Mouse (Mus musculus): Measurements from ENCODE around the gene Helq. TPM values are rescaled to one million over a fixed set of nuclear protein-coding genes. Genes with fewer than 3 reads are reported as not detected.

Helq gene
- polyA plus RNA-seq, 1 experiment from 2014 or later = 25.4 TPM

- H3K27ac ChIP-seq (replicated peaks; ENCODE audit: low read depth, low read length) = 0 out of 2 replicates have a peak overlapping the region, but pooled peaks have one; percentile 79
- peak; percentile 33 for DNase-seq
- no peak for ATAC-seq (ENCODE audit: low FRiP score, low TSS enrichment)
Observed at GRCm38 (mm10) chr5:100819568-100820480, 21.4 kb upstream of the Helq start.

GRCm38 (mm10) chr5:100818341-100818740 lies 19.9 kb upstream of the Helq start:
- Histone ChIP-seq H3K4me2 (ENCODE audit: low read length) (no peak overlapping the region), H3K9me3 (ENCODE audit: control insufficient read depth, low read length) (no peaks in the 10 kb centered on the region), H3K27ac (replicated peaks; ENCODE audit: low read depth, low read length) (no peak overlapping the region), H3K4me1 (ENCODE audit: control insufficient read depth, insufficient read depth, low read length) (0 out of 2 replicates have a peak, but pooled peaks cover 6% of the 10 kb centered on the region), H3K4me3 (replicated peaks; ENCODE audit: low read depth, low read length) (no peak overlapping the region), H3K27me3 (ENCODE audit: control insufficient read depth, insufficient read depth, low read length) (no peaks in the 10 kb centered on the region), H3K9ac (replicated peaks; ENCODE audit: low read length) (no peak overlapping the region), H3K36me3 (ENCODE audit: control insufficient read depth, insufficient read depth, low read length) (peaks cover 9% of the 10 kb centered on the region; the same call in 1 of the 2 replicates)
- 93% methylated on average over 4 of the region's 4 CpGs for WGBS
- DNase-seq (no peak), ATAC-seq (ENCODE audit: low FRiP score, low TSS enrichment) (no peak)

More at GRCm38 (mm10) chr5:100819568-100820480, 21.4 kb upstream of the Helq start:
- no peaks in the 10 kb centered on the region for H3K9me3 ChIP-seq (ENCODE audit: control insufficient read depth, low read length)
- H3K4me3 ChIP-seq (replicated peaks; ENCODE audit: low read depth, low read length) = peak overlapping the region; percentile 80
- H3K9ac ChIP-seq (replicated peaks; ENCODE audit: low read length) = peak overlapping the region; percentile 82
- H3K27me3 ChIP-seq (ENCODE audit: control insufficient read depth, insufficient read depth, low read length) = no peaks in the 10 kb centered on the region
- H3K36me3 ChIP-seq (ENCODE audit: control insufficient read depth, insufficient read depth, low read length) = peaks cover 4% of the 10 kb centered on the region; the same call in 1 of the 2 replicates
- WGBS = 31% methylated on average over 16 of the region's 16 CpGs
- 0 out of 2 replicates have a peak, but pooled peaks cover 6% of the 10 kb centered on the region for H3K4me1 ChIP-seq (ENCODE audit: control insufficient read depth, insufficient read depth, low read length)
- peak overlapping the region; percentile 83 for H3K4me2 ChIP-seq (ENCODE audit: low read length)

GRCm38 (mm10) chr5:100794084-100794483 lies 4.3 kb downstream of the Helq start:
- 84% methylated on average over 5 of the region's 5 CpGs for WGBS
- peaks cover 62% of the 10 kb centered on the region for H3K36me3 ChIP-seq (ENCODE audit: control insufficient read depth, insufficient read depth, low read length)
- H3K4me2 ChIP-seq (ENCODE audit: low read length) = no peak overlapping the region
- no peak overlapping the region for H3K9ac ChIP-seq (replicated peaks; ENCODE audit: low read length)
- H3K4me1 ChIP-seq (ENCODE audit: control insufficient read depth, insufficient read depth, low read length) = peaks cover 10% of the 10 kb centered on the region
- ATAC-seq (ENCODE audit: low FRiP score, low TSS enrichment) (no peak), DNase-seq (no peak)
- no peak overlapping the region for H3K4me3 ChIP-seq (replicated peaks; ENCODE audit: low read depth, low read length)
- no peaks in the 10 kb centered on the region for H3K9me3 ChIP-seq (ENCODE audit: control insufficient read depth, low read length)
- no peak overlapping the region for H3K27ac ChIP-seq (replicated peaks; ENCODE audit: low read depth, low read length)
- no peaks in the 10 kb centered on the region for H3K27me3 ChIP-seq (ENCODE audit: control insufficient read depth, insufficient read depth, low read length)

GRCm38 (mm10) chr5:100792261-100792660 lies 6.1 kb downstream of the Helq start:
- Histone ChIP-seq H3K9ac (replicated peaks; ENCODE audit: low read length) (no peak overlapping the region), H3K4me1 (ENCODE audit: control insufficient read depth, insufficient read depth, low read length) (peaks cover 3% of the 10 kb centered on the region), H3K27ac (replicated peaks; ENCODE audit: low read depth, low read length) (no peak overlapping the region), H3K9me3 (ENCODE audit: control insufficient read depth, low read length) (no peaks in the 10 kb centered on the region), H3K4me2 (ENCODE audit: low read length) (no peak overlapping the region), H3K36me3 (ENCODE audit: control insufficient read depth, insufficient read depth, low read length) (peaks cover 80% of the 10 kb centered on the region), H3K27me3 (ENCODE audit: control insufficient read depth, insufficient read depth, low read length) (no peaks in the 10 kb centered on the region), H3K4me3 (replicated peaks; ENCODE audit: low read depth, low read length) (no peak overlapping the region)
- ATAC-seq (ENCODE audit: low FRiP score, low TSS enrichment) = no peak
- WGBS = 95% methylated on average over 7 of the region's 7 CpGs
- no peak for DNase-seq

- no peak for ATAC-seq (ENCODE audit: low FRiP score, low TSS enrichment)
- Histone ChIP-seq H3K4me2 (ENCODE audit: low read length) (no peak overlapping the region), H3K27ac (replicated peaks; ENCODE audit: low read depth, low read length) (no peak overlapping the region), H3K4me3 (replicated peaks; ENCODE audit: low read depth, low read length) (no peak overlapping the region), H3K4me1 (ENCODE audit: control insufficient read depth, insufficient read depth, low read length) (no peaks in the 10 kb centered on the region), H3K36me3 (ENCODE audit: control insufficient read depth, insufficient read depth, low read length) (peaks cover 91% of the 10 kb centered on the region), H3K9ac (replicated peaks; ENCODE audit: low read length) (no peak overlapping the region), H3K27me3 (ENCODE audit: control insufficient read depth, insufficient read depth, low read length) (no peaks in the 10 kb centered on the region), H3K9me3 (ENCODE audit: control insufficient read depth, low read length) (no peaks in the 10 kb centered on the region)
- 92% methylated on average over 9 of the region's 9 CpGs for WGBS
- no peak for DNase-seq
Observed at GRCm38 (mm10) chr5:100787527-100787926, 10.9 kb downstream of the Helq start.

- ATAC-seq (ENCODE audit: low FRiP score, low TSS enrichment) = no peak
- WGBS = 96% methylated on average over 13 of the region's 13 CpGs
Observed at GRCm38 (mm10) chr5:100779002-100779401, 19.4 kb downstream of the Helq start.

GRCm38 (mm10) chr5:100776900-100777299 lies 21.5 kb downstream of the Helq start:
- DNase-seq (no peak), ATAC-seq (ENCODE audit: low FRiP score, low TSS enrichment) (no peak)
- Histone ChIP-seq H3K27ac (replicated peaks; ENCODE audit: low read depth, low read length) (no peak overlapping the region), H3K27me3 (ENCODE audit: control insufficient read depth, insufficient read depth, low read length) (no peaks in the 10 kb centered on the region), H3K4me3 (replicated peaks; ENCODE audit: low read depth, low read length) (no peak overlapping the region), H3K9ac (replicated peaks; ENCODE audit: low read length) (no peak overlapping the region), H3K4me1 (ENCODE audit: control insufficient read depth, insufficient read depth, low read length) (no peaks in the 10 kb centered on the region), H3K36me3 (ENCODE audit: control insufficient read depth, insufficient read depth, low read length) (peaks cover 82% of the 10 kb centered on the region), H3K4me2 (ENCODE audit: low read length) (no peak overlapping the region), H3K9me3 (ENCODE audit: control insufficient read depth, low read length) (no peaks in the 10 kb centered on the region)
- WGBS = 93% methylated on average over 5 of the region's 5 CpGs

More at GRCm38 (mm10) chr5:100779002-100779401, 19.4 kb downstream of the Helq start:
- peaks cover 82% of the 10 kb centered on the region for H3K36me3 ChIP-seq (ENCODE audit: control insufficient read depth, insufficient read depth, low read length)
- no peak overlapping the region for H3K27ac ChIP-seq (replicated peaks; ENCODE audit: low read depth, low read length)
- H3K9ac ChIP-seq (replicated peaks; ENCODE audit: low read length) = no peak overlapping the region
- no peaks in the 10 kb centered on the region for H3K27me3 ChIP-seq (ENCODE audit: control insufficient read depth, insufficient read depth, low read length)
- no peak overlapping the region for H3K4me3 ChIP-seq (replicated peaks; ENCODE audit: low read depth, low read length)
- H3K4me2 ChIP-seq (ENCODE audit: low read length) = no peak overlapping the region
- no peaks in the 10 kb centered on the region for H3K9me3 ChIP-seq (ENCODE audit: control insufficient read depth, low read length)
- no peak for DNase-seq
- no peaks in the 10 kb centered on the region for H3K4me1 ChIP-seq (ENCODE audit: control insufficient read depth, insufficient read depth, low read length)

GRCm38 (mm10) chr5:100775778-100776404 lies 22.5 kb downstream of the Helq start:
- Histone ChIP-seq H3K9ac (replicated peaks; ENCODE audit: low read length) (no peak overlapping the region), H3K9me3 (ENCODE audit: control insufficient read depth, low read length) (no peaks in the 10 kb centered on the region), H3K4me2 (ENCODE audit: low read length) (no peak overlapping the region), H3K27me3 (ENCODE audit: control insufficient read depth, insufficient read depth, low read length) (no peaks in the 10 kb centered on the region), H3K4me1 (ENCODE audit: control insufficient read depth, insufficient read depth, low read length) (no peaks in the 10 kb centered on the region), H3K36me3 (ENCODE audit: control insufficient read depth, insufficient read depth, low read length) (peaks cover 82% of the 10 kb centered on the region), H3K27ac (replicated peaks; ENCODE audit: low read depth, low read length) (no peak overlapping the region), H3K4me3 (replicated peaks; ENCODE audit: low read depth, low read length) (no peak overlapping the region)
- ATAC-seq (ENCODE audit: low FRiP score, low TSS enrichment) (no peak), DNase-seq (no peak)
- WGBS = 94% methylated on average over 13 of the region's 13 CpGs

Measured in midbrain, embryonic 14.5 days (tissue).